Mouse (Mus musculus): Measurements from ENCODE around the gene Ip6k2.
A peak's percentile ranks its signal among the peaks of the same experiment; 100 is the strongest.

Gene Ip6k2

GRCm38 (mm10) chr9:108783548-108784463 lies at the start of gene Ip6k2:
Ip6k2 (plus strand) TSS chr9:108783796.
- peak; percentile 98 for DNase-seq

- DNase-seq: no peak
These were observed 49.0 kb upstream of the Ip6k2 start for GRCm38 (mm10) chr9:108734626-108735025.

- no peak for DNase-seq
These were observed 44.4 kb upstream of the Ip6k2 start for GRCm38 (mm10) chr9:108739239-108739638.

GRCm38 (mm10) chr9:108740062-108740461 lies 43.5 kb upstream of the Ip6k2 start:
- DNase-seq: no peak

- DNase-seq: no peak
These were observed 41.5 kb upstream of the Ip6k2 start for GRCm38 (mm10) chr9:108742048-108742447.

GRCm38 (mm10) chr9:108746876-108747499 lies 36.6 kb upstream of the Ip6k2 start:
- no peak for DNase-seq

- DNase-seq: no peak
These were observed 35.9 kb upstream of the Ip6k2 start for GRCm38 (mm10) chr9:108747694-108748093.

- no peak for DNase-seq
These were observed 34.9 kb upstream of the Ip6k2 start for GRCm38 (mm10) chr9:108748600-108749183.

GRCm38 (mm10) chr9:108750616-108751015 lies 33.0 kb upstream of the Ip6k2 start:
- DNase-seq: no peak

- no peak for DNase-seq
These were observed 31.3 kb upstream of the Ip6k2 start for GRCm38 (mm10) chr9:108752142-108752920.

GRCm38 (mm10) chr9:108753326-108753725 lies 30.3 kb upstream of the Ip6k2 start:
- peak; percentile 70 for DNase-seq

- DNase-seq: no peak
These were observed 29.6 kb upstream of the Ip6k2 start for GRCm38 (mm10) chr9:108753976-108754375.

- no peak for DNase-seq
These were observed 29.2 kb upstream of the Ip6k2 start for GRCm38 (mm10) chr9:108754423-108754822.

- DNase-seq: no peak
These were observed 26.2 kb upstream of the Ip6k2 start for GRCm38 (mm10) chr9:108757406-108757805.

- no peak for DNase-seq
These were observed 24.5 kb upstream of the Ip6k2 start for GRCm38 (mm10) chr9:108759121-108759520.

- peak; percentile 79 for DNase-seq
These were observed 23.8 kb upstream of the Ip6k2 start for GRCm38 (mm10) chr9:108759805-108760204.

- DNase-seq: no peak
These were observed 22.0 kb upstream of the Ip6k2 start for GRCm38 (mm10) chr9:108761561-108761960.

GRCm38 (mm10) chr9:108764971-108765370 lies 18.6 kb upstream of the Ip6k2 start:
- DNase-seq: no peak

GRCm38 (mm10) chr9:108776614-108777013 lies 7.0 kb upstream of the Ip6k2 start:
- no peak for DNase-seq

GRCm38 (mm10) chr9:108777276-108777675 lies 6.3 kb upstream of the Ip6k2 start:
- DNase-seq: no peak

GRCm38 (mm10) chr9:108780959-108781358 lies 2.6 kb upstream of the Ip6k2 start:
- DNase-seq: no peak

GRCm38 (mm10) chr9:108781891-108782290 lies 1.7 kb upstream of the Ip6k2 start:
- no peak for DNase-seq
